Mouse (Mus musculus): ENCODE results near the gene Oma1. TPM values are rescaled to one million over a fixed set of nuclear protein-coding genes. Genes with fewer than 3 reads are reported as not detected.

The Oma1 gene
- 16.2 and 17.8 TPM in 2 replicates for polyA plus RNA-seq (2016; fragmentation: Nextera tagmentation; extraction: Ambion mirVana)

- Histone ChIP-seq H3K9me3 (no peaks in the 10 kb centered on the region), H3K27me3 (ENCODE audit: poor library complexity, severe bottlenecking) (no peaks in the 10 kb centered on the region), H3K4me1 (peaks cover 16% of the 10 kb centered on the region), H3K36me3 (replicated peaks) (no peaks in the 10 kb centered on the region), H3K27ac (peak within 1 kb of the TSS; percentile 96), H3K4me3 (peak within 1 kb of the TSS; percentile 72)
- peak; percentile 99 for DNase-seq (ENCODE audit: extremely low spot score, low spot score)
- under 1% methylated on average over 61 of the region's 61 CpGs for WGBS
These were observed at the start of gene Oma1 for GRCm38 (mm10) chr4:103313587-103314525. Gene Oma1, plus strand, starts transcription at chr4:103313812.

- Histone ChIP-seq H3K36me3 (replicated peaks) (no peaks in the 10 kb centered on the region), H3K4me3 (no peak overlapping the region), H3K27me3 (ENCODE audit: poor library complexity, severe bottlenecking) (no peaks in the 10 kb centered on the region), H3K4me1 (peaks cover 14% of the 10 kb centered on the region), H3K9me3 (no peaks in the 10 kb centered on the region), H3K27ac (no peak overlapping the region)
- 50% methylated on average over 8 of the region's 8 CpGs for WGBS
- DNase-seq (ENCODE audit: extremely low spot score, low spot score): no peak
These were observed 49.7 kb upstream of the Oma1 start for GRCm38 (mm10) chr4:103263812-103264396.

- WGBS: 63% methylated on average over 2 of the region's 2 CpGs
- no peak overlapping the region for H3K4me3 ChIP-seq
- no peaks in the 10 kb centered on the region for H3K9me3 ChIP-seq
- DNase-seq (ENCODE audit: extremely low spot score, low spot score): no peak
- H3K27ac ChIP-seq: no peak overlapping the region
- no peaks in the 10 kb centered on the region for H3K27me3 ChIP-seq (ENCODE audit: poor library complexity, severe bottlenecking)
- H3K36me3 ChIP-seq (replicated peaks): no peaks in the 10 kb centered on the region
- H3K4me1 ChIP-seq: peaks cover 14% of the 10 kb centered on the region
These were observed 48.4 kb upstream of the Oma1 start for GRCm38 (mm10) chr4:103265166-103265565.

- no peaks in the 10 kb centered on the region for H3K27me3 ChIP-seq (ENCODE audit: poor library complexity, severe bottlenecking)
- H3K27ac ChIP-seq: no peak overlapping the region
- no peak overlapping the region for H3K4me3 ChIP-seq
- DNase-seq (ENCODE audit: extremely low spot score, low spot score): no peak
- no peaks in the 10 kb centered on the region for H3K9me3 ChIP-seq
- peaks cover 3% of the 10 kb centered on the region; the same call in 1 of the 2 replicates for H3K4me1 ChIP-seq
- H3K36me3 ChIP-seq (replicated peaks): no peaks in the 10 kb centered on the region
- WGBS: 84% methylated on average over 4 of the region's 4 CpGs
These were observed 44.3 kb upstream of the Oma1 start for GRCm38 (mm10) chr4:103269336-103269735.

GRCm38 (mm10) chr4:103273021-103273420 lies 40.6 kb upstream of the Oma1 start:
- no peaks in the 10 kb centered on the region for H3K36me3 ChIP-seq (replicated peaks)
- H3K9me3 ChIP-seq: no peaks in the 10 kb centered on the region
- H3K4me3 ChIP-seq: no peak overlapping the region
- no peaks in the 10 kb centered on the region for H3K4me1 ChIP-seq
- H3K27ac ChIP-seq: no peak overlapping the region
- WGBS: 85% methylated on average over 7 of the region's 8 CpGs
- no peaks in the 10 kb centered on the region for H3K27me3 ChIP-seq (ENCODE audit: poor library complexity, severe bottlenecking)
- no peak for DNase-seq (ENCODE audit: extremely low spot score, low spot score)

- Histone ChIP-seq H3K9me3 (no peaks in the 10 kb centered on the region), H3K27me3 (ENCODE audit: poor library complexity, severe bottlenecking) (no peaks in the 10 kb centered on the region), H3K4me1 (no peaks in the 10 kb centered on the region), H3K36me3 (replicated peaks) (no peaks in the 10 kb centered on the region), H3K4me3 (no peak overlapping the region), H3K27ac (no peak overlapping the region)
- 89% methylated on average over 7 of the region's 7 CpGs for WGBS
- no peak for DNase-seq (ENCODE audit: extremely low spot score, low spot score)
These were observed 25.3 kb upstream of the Oma1 start for GRCm38 (mm10) chr4:103288342-103288741.

- no peaks in the 10 kb centered on the region for H3K27me3 ChIP-seq (ENCODE audit: poor library complexity, severe bottlenecking)
- 64% methylated on average over 2 of the region's 2 CpGs for WGBS
- H3K4me3 ChIP-seq: no peak within 1 kb of the TSS
- no peaks in the 10 kb centered on the region for H3K4me1 ChIP-seq
- H3K27ac ChIP-seq: no peak within 1 kb of the TSS
- no peaks in the 10 kb centered on the region for H3K36me3 ChIP-seq (replicated peaks)
- no peaks in the 10 kb centered on the region for H3K9me3 ChIP-seq
- no peak for DNase-seq (ENCODE audit: extremely low spot score, low spot score)
These were observed 22.8 kb upstream of the Oma1 start, which contains the start of gene 4921539E11Rik for GRCm38 (mm10) chr4:103290763-103291162. Gene 4921539E11Rik, minus strand, starts transcription at chr4:103290863.

- Histone ChIP-seq H3K9me3 (no peaks in the 10 kb centered on the region), H3K27ac (no peak overlapping the region), H3K4me3 (no peak overlapping the region), H3K4me1 (no peaks in the 10 kb centered on the region), H3K36me3 (replicated peaks) (no peaks in the 10 kb centered on the region), H3K27me3 (ENCODE audit: poor library complexity, severe bottlenecking) (no peaks in the 10 kb centered on the region)
- WGBS: 84% methylated on average over 10 of the region's 10 CpGs
- no peak for DNase-seq (ENCODE audit: extremely low spot score, low spot score)
These were observed 14.3 kb upstream of the Oma1 start for GRCm38 (mm10) chr4:103299342-103299741.

GRCm38 (mm10) chr4:103303851-103304250 lies 9.8 kb upstream of the Oma1 start:
- 79% methylated on average over 1 of the region's 1 CpGs for WGBS
- no peak overlapping the region for H3K4me3 ChIP-seq
- no peaks in the 10 kb centered on the region for H3K4me1 ChIP-seq
- H3K9me3 ChIP-seq: no peaks in the 10 kb centered on the region
- H3K27ac ChIP-seq: no peak overlapping the region
- no peak for DNase-seq (ENCODE audit: extremely low spot score, low spot score)
- H3K36me3 ChIP-seq (replicated peaks): no peaks in the 10 kb centered on the region
- no peaks in the 10 kb centered on the region for H3K27me3 ChIP-seq (ENCODE audit: poor library complexity, severe bottlenecking)

- Histone ChIP-seq H3K27ac (0 out of 2 replicates have a peak overlapping the region, but pooled peaks have one; percentile 96), H3K4me1 (peaks cover 16% of the 10 kb centered on the region), H3K36me3 (replicated peaks) (no peaks in the 10 kb centered on the region; the same call in 1 of the 2 replicates), H3K9me3 (no peaks in the 10 kb centered on the region), H3K4me3 (peak overlapping the region; percentile 72), H3K27me3 (ENCODE audit: poor library complexity, severe bottlenecking) (no peaks in the 10 kb centered on the region)
- 39% methylated on average over 3 of the region's 3 CpGs for WGBS
- DNase-seq (ENCODE audit: extremely low spot score, low spot score): no peak
These were observed 906 bp downstream of the Oma1 start for GRCm38 (mm10) chr4:103314526-103314910.

GRCm38 (mm10) chr4:103315861-103316260 lies 2.2 kb downstream of the Oma1 start:
- H3K27ac ChIP-seq: no peak overlapping the region
- WGBS: 91% methylated on average over 4 of the region's 4 CpGs
- no peaks in the 10 kb centered on the region for H3K27me3 ChIP-seq (ENCODE audit: poor library complexity, severe bottlenecking)
- no peak overlapping the region for H3K4me3 ChIP-seq
- no peak for DNase-seq (ENCODE audit: extremely low spot score, low spot score)
- H3K9me3 ChIP-seq: no peaks in the 10 kb centered on the region
- no peaks in the 10 kb centered on the region; the same call in 1 of the 2 replicates for H3K36me3 ChIP-seq (replicated peaks)
- H3K4me1 ChIP-seq: peaks cover 16% of the 10 kb centered on the region

- Histone ChIP-seq H3K27ac (no peak overlapping the region), H3K36me3 (replicated peaks) (no peaks in the 10 kb centered on the region; the same call in 1 of the 2 replicates), H3K4me3 (no peak overlapping the region), H3K4me1 (peaks cover 6% of the 10 kb centered on the region; the same call in 1 of the 2 replicates), H3K9me3 (no peaks in the 10 kb centered on the region), H3K27me3 (ENCODE audit: poor library complexity, severe bottlenecking) (peaks cover 18% of the 10 kb centered on the region)
- 87% methylated on average over 6 of the region's 6 CpGs for WGBS
- DNase-seq (ENCODE audit: extremely low spot score, low spot score): no peak
These were observed 7.8 kb downstream of the Oma1 start for GRCm38 (mm10) chr4:103321461-103321860.
